Mouse (Mus musculus) G1E-ER4 (cell line): ENCODE results near the gene Tax1bp3. TPM values are rescaled to one million over a fixed set of nuclear protein-coding genes. Genes with fewer than 3 reads are reported as not detected.

Experiments used
- GATA1 ChIP-seq: IDR thresholded peaks from one replicate; pipeline ENCODE4 v1.8.0; 2012; ENCODE audit warnings: low read length, inconsistent platforms
- polyA plus RNA-seq: library from polyadenylated mRNA; stranded (reverse); fragments of >175 nt; gene quantifications from 2 replicates; pipeline ENCODE4 v1.2.3, GENCODE M21; 2012

Tax1bp3 gene
- polyA plus RNA-seq, 1 experiment: 2.9 TPM

DNA sequence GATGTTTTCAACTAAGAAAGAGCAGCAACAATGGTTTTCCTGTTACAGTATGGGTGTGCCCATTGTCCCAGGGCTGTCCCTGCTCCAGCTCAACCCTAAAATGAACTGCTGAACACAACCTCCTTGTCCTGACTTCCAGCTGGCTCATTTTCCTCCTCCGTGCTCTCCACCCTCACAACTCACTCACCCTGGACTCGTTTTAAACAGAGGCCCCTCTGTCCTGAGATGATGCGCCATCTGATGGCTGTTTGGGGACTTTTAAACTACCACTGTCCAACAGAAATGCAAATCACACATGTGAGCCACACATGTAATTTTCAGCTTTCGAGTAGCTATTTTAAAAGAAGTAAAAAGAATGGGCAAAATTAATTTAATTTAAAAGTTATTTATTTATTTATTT lies 24.7 kb downstream of the Tax1bp3 start:
- TF ChIP-seq GATA1: no peak

DNA sequence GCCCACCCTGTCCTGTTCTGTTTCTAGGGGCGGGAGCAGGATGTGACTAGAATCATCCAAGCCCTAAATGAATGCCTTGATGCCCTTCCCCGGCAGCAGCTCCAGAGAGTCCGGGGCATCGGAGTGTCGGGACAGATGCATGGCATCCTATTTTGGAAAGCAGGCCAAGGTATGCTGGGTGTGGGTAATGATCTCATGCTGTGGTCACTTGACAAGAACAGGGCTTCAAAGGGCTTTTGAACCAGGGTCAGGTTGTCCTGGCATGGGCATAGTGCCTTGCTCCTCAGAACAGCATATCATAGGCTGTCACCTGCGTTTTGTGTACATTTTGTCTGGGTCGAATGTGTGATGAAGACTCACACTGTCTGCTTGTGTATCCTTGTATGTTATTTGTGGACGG lies 27.0 kb downstream of the Tax1bp3 start:
- no peak for TF ChIP-seq GATA1

DNA sequence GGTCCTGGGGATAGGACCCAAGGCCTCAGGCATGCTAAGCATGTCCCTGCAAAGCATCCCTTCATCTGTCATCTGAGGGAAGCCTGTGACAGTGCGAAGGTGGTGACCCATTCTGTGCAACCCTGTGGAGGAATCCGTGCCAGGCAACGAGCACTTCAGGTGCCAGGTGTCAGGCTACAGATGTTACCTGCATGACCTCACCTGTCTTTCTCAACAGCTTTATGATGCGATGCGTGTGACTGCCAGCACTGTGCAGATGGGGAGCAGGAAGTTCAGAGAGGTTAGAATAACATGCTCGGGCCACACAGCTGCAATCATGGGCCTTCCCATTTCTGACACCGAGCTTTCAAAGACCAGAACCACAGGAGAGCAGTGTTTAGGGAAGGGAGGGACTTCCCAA lies 28.3 kb downstream of the Tax1bp3 start:
- TF ChIP-seq GATA1: no peak

DNA sequence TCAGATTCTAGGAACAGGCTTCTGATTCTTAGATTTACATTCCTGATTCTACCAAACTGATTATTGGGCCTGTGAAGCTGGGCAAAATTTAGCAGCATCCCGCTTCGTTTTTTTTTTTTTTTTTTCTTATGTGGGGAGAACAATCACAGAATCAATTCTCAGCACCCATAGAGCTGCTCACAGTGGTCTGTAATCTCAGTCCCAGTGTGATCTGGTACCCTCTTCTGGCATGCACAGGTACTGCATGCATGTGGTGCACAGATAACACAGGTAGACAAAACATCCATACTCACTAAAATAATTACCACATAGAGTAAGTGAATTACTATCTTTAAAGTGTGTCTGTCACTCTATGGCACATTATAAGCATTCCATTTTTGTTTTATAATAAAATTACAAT lies 30.7 kb downstream of the Tax1bp3 start:
- TF ChIP-seq GATA1: no peak

DNA sequence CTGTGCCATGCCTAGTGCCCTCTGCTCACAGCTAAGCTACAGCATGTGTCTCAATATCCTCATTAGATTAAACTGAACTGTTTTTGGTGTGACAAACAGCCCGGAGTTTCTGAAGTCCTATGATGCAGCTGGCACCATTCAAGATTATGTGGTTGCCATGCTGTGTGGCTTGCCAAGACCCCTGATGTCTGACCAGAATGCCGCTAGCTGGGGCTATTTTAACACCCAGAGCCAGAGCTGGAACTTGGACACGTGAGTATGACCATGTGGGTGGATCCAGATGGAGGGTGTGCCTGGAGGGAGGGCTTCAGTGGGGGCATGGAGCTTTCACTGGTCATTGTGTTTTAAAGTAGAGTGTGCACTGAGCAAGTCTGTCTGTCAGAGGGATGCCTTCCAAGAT lies 37.1 kb downstream of the Tax1bp3 start:
- TF ChIP-seq GATA1: no peak

DNA sequence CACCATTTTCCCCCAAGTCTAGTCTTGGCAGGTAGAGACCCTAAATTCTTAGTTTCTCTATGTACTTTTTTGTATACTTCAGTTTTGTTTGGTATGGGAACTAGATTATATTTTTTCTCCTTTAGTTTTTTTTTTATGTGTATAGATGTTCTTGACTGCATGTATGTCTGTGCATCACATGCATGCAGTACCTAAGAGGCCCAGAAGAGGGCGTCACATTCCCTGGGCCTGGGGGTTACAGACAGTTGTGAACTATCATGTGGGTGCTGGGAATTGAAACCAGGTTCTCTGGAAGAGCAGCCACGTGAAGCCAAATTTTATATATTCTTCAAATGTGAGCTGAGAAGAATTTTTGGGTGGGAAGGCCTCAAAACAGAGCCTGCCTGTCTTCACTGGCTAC lies 42.8 kb downstream of the Tax1bp3 start:
- TF ChIP-seq GATA1: no peak

DNA sequence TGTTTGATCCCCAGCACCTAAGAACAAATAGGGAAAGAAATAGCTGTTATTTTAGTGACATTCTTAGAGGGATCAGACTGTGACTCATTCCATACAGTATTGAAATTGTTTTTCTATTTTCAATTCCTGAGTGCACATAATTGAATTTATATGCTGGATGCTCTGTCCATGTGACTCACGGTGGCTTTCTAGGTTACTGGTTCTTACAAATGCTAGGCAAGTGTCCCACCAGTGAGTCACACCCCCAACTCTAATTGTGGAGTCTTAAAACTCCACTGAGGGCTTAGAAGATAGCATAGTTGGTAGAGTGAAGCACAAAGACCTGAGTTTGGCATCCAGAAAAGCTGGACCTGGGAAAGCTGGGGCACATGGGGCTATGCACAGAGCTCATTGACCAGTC lies 43.8 kb downstream of the Tax1bp3 start:
- no peak for TF ChIP-seq GATA1

DNA sequence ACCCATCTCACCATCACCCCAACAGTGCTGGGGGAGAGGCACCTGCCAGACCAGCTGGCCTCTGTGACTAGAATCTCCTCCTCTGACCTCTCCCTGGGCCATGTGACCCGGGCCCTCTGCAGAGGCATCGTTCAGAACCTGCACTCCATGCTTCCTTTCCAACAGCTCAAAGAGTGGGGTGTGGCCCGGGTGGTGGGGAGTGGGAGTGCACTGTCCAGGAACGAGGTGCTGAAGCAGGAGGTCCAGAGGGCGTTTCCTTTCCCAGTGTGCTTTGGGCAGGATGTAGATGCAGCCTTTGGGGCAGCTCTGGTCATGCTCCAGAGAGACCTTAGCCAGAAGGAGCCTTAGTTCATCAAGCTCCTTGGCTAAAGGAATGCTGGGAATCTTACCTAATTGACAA lies 46.0 kb downstream of the Tax1bp3 start:
- no peak for TF ChIP-seq GATA1

DNA sequence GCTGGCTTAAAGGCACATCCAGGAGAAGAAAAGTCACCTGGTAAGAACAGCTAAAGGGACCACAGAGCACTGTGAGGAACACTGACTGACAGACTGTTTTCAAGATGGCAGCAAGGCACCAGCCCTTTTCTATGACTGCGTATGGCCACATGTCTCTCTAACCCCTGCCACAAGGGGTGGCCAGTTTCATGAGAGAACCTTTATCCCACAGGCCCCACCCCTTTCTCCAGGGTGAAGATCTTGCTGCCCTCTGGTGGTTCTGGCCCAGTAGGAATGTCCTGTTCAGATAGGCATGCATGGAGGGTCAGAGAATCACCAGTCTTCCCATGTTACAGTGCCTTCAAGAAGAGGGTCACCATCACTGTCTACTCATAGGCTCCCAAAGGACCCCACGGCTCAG lies 47.1 kb downstream of the Tax1bp3 start:
- TF ChIP-seq GATA1: no peak

DNA sequence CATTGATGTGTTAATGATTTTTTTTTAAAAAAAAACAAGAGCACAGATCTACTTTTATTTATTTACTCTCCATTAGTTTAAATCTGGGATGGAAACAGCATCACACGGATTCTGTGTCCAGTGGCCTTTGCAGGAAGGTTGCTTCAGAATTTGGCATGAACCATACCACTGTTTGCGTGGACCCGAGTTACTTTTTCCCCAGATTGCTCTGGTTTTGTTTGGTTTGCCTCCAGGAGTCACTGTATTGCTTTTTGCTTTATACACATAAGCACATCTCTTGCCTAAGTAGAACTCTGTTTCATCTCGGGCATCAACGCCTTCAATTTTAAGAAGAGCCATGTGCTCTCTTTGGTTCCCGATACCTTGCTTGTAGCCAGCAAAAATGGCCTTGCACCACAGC lies 49.0 kb downstream of the Tax1bp3 start:
- no peak for TF ChIP-seq GATA1

DNA sequence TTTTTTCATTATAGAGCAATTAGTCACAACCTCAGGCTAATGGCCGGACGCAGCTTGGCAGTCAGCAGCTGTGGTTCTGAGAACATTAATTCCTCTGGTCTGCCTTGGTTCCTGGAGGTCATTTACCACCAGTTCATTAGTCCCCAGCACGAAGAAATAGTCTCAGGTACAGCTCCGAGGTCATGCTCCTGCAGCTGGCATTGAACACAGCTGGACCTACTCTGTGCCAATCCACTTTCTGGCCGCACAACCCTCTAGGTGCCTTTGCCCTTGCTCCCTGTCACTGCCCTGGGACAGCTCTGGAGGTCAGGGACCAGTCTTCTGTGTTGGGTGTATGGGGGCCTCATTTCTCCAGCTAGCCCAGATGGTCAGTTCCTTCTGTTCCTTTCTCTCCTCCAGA lies 52.0 kb downstream of the Tax1bp3 start:
- TF ChIP-seq GATA1: no peak

DNA sequence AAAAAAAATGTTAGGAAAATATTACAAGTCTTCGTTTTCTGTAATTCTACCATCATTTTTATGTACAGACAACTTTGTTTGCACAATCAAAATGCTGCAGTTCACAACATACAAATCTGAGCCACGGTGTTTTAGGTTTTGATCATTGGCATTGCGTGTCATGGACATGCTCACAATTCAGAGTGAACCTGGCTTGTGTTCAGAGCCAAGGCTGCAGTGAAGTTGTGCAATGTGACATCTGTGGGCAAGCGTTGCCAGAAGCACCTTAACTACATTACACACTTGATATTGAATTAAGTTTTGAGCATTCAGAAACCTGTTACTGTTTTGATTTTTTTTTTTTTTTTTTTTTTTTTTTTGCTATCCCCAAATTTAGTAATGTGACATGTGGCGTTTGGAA lies 53.2 kb downstream of the Tax1bp3 start:
- TF ChIP-seq GATA1: no peak

DNA sequence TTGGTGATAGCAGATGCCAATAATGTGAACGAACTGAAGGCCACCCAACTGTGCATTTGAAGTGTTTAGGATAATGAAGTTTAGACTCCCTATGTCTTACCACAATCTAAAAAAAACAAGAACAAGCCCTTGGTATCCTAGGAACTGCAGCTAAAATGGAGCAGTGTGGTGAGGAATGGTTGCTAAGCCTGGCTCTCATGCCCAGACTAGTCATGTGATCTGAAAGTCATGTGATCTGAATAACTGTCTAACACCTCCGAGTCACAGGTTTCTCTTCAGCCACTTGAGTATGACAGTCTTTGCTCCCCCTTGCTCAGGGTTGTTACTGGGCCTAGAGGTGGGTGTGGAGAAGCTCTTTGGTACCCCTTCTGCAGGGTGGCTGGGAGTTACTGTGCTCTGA lies 55.6 kb downstream of the Tax1bp3 start:
- TF ChIP-seq GATA1: no peak

Other genes starting within 250 kb of the Tax1bp3 start
- gene Atp2a3, start 215.9 kb upstream of the Tax1bp3 start, polyA plus RNA-seq: 13.9 and 15.7 TPM in 2 replicates
- 5.8 and 14.4 TPM in 2 replicates for gene P2rx1, start 178.0 kb upstream of the Tax1bp3 start, polyA plus RNA-seq
- 3.8 TPM in 2 replicates for gene Camkk1, start 158.1 kb upstream of the Tax1bp3 start, polyA plus RNA-seq
- 9.1 and 12.0 TPM in 2 replicates for gene Ncbp3, start 129.3 kb upstream of the Tax1bp3 start, polyA plus RNA-seq
- gene Itgae, start 86.5 kb upstream of the Tax1bp3 start, polyA plus RNA-seq: 0.03 TPM in 2 replicates
- gene Haspin, start 38.8 kb upstream of the Tax1bp3 start, polyA plus RNA-seq: 26.0 and 32.8 TPM in 2 replicates
- gene P2rx5, start 16.7 kb upstream of the Tax1bp3 start, polyA plus RNA-seq: not detected in 2 replicates
- gene Emc6, start within 50 bp of the Tax1bp3 start, polyA plus RNA-seq: 271 and 304 TPM in 2 replicates
- gene Ctns, start 22.0 kb downstream of the Tax1bp3 start, polyA plus RNA-seq: 1.8 and 3.1 TPM in 2 replicates
- 1.3 TPM in 2 replicates for gene Shpk, start 22.4 kb downstream of the Tax1bp3 start, polyA plus RNA-seq
- gene Trpv1, start 57.2 kb downstream of the Tax1bp3 start, polyA plus RNA-seq: not detected in 2 replicates
- not detected in 2 replicates for gene Trpv3, start 90.3 kb downstream of the Tax1bp3 start, polyA plus RNA-seq
- gene Aspa, start 152.5 kb downstream of the Tax1bp3 start, polyA plus RNA-seq: not detected in 2 replicates
- gene Gm49340, start 152.7 kb downstream of the Tax1bp3 start, polyA plus RNA-seq: not detected in 2 replicates
- not detected in 2 replicates for gene Spata22, start 152.7 kb downstream of the Tax1bp3 start, polyA plus RNA-seq
- not detected in 2 replicates for gene Olfr20, start 173.7 kb downstream of the Tax1bp3 start, polyA plus RNA-seq
- not detected in 2 replicates for gene Olfr376, start 194.2 kb downstream of the Tax1bp3 start, polyA plus RNA-seq
- gene Olfr1, start 222.5 kb downstream of the Tax1bp3 start, polyA plus RNA-seq: not detected in 2 replicates